9 mouse cellular contexts compared by ENCODE assay signal in the genomic region with DNA sequence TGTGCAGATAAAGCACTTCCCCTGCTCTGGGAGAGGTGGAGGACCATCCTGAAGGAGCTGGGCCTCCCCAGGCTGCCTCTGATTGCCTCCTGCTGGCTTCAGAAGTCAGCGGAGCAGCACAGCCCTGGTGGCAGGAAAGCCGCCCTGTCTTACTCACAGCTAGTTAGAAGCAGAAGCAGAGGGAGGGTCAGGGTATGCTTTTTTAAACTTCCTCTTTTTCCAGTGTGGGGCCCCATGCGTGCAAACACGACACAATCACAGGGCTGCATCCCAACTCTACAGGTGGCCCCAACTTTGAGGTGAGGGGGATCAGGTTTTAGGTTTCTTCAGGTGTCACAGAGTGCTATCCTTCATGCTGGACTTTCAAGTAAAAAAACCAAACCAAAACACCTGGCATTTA. TPM values are rescaled to one million over a fixed set of nuclear protein-coding genes. Genes with fewer than 3 reads are reported as not detected.
A peak's percentile ranks its signal among the peaks of the same experiment; 100 is the strongest.
DNase-seq lines count a peak whose midpoint lies in the region; ATAC-seq and TF ChIP-seq lines count a peak whose summit lies in the region.
"Had no signal": no experiment of that assay in that cellular context is flagged by ENCODE, and none has a peak within 500 bp of the region (broad histone marks: within the 10 kb centered on the region; RNA-seq: fewer than 3 reads in every experiment).

No protein-coding gene starts in this region.

- H3K27me3 ChIP-seq in kidney, embryonic 15.5 days: no peaks in the 10 kb centered on the region
- H3K27me3 ChIP-seq in intestine, embryonic 16.5 days (replicated peaks; ENCODE audit: control insufficient read depth, insufficient read depth, low read length): no peaks in the 10 kb centered on the region
- H3K27me3 ChIP-seq in forebrain, embryonic 11.5 days (ENCODE audit: control insufficient read depth, insufficient read depth, low read length): no peaks in the 10 kb centered on the region

- no peak overlapping the region for H3K9ac ChIP-seq in kidney, embryonic 15.5 days
- H3K9ac ChIP-seq in intestine, embryonic 16.5 days (ENCODE audit: low read depth, low read length): peak overlapping the region; percentile 30
- H3K9ac ChIP-seq in forebrain, embryonic 11.5 days (ENCODE audit: low read length): no peak overlapping the region

- peak overlapping the region; percentile 73 for H3K27ac ChIP-seq in kidney, embryonic 15.5 days
- H3K27ac ChIP-seq in bone marrow macrophage, adult 2 months (ENCODE audit: insufficient read depth, low read depth, low read length): peak overlapping the region; percentile 96
- H3K27ac ChIP-seq in intestine, embryonic 16.5 days (ENCODE audit: low read length): 0 out of 2 replicates have a peak overlapping the region, but pooled peaks have one; percentile 31
- H3K27ac ChIP-seq in macrophage: peak overlapping the region; percentile 99
- H3K27ac ChIP-seq in forebrain, embryonic 11.5 days (ENCODE audit: low read depth, low read length): no peak overlapping the region

- H3K4me1 ChIP-seq in kidney, embryonic 15.5 days: peaks cover 66% of the 10 kb centered on the region
- H3K4me1 ChIP-seq in bone marrow macrophage, adult 2 months (ENCODE audit: control insufficient read depth, insufficient read depth, low read length): peaks cover 79% of the 10 kb centered on the region
- H3K4me1 ChIP-seq in intestine, embryonic 16.5 days (ENCODE audit: control insufficient read depth, insufficient read depth, low read length): peaks cover 51% of the 10 kb centered on the region
- H3K4me1 ChIP-seq in forebrain, embryonic 11.5 days (replicated peaks; ENCODE audit: control insufficient read depth, insufficient read depth, low read length): peaks cover 21% of the 10 kb centered on the region

- H3K9me3 ChIP-seq in kidney, embryonic 15.5 days (replicated peaks): no peaks in the 10 kb centered on the region
- H3K9me3 ChIP-seq in intestine, embryonic 16.5 days (ENCODE audit: control insufficient read depth, low read length): no peaks in the 10 kb centered on the region
- no peaks in the 10 kb centered on the region for H3K9me3 ChIP-seq in forebrain, embryonic 11.5 days (ENCODE audit: control insufficient read depth, low read length)

- H3K4me3 ChIP-seq in kidney, embryonic 15.5 days (replicated peaks): no peak overlapping the region
- H3K4me3 ChIP-seq in bone marrow macrophage, adult 2 months (ENCODE audit: insufficient read depth, low read length): no peak overlapping the region
- no peak overlapping the region for H3K4me3 ChIP-seq in intestine, embryonic 16.5 days (ENCODE audit: low read length)
- no peak overlapping the region for H3K4me3 ChIP-seq in macrophage (ENCODE audit: inconsistent target)
- no peak overlapping the region for H3K4me3 ChIP-seq in forebrain, embryonic 11.5 days (ENCODE audit: low read depth, low read length)

- no peaks in the 10 kb centered on the region for H3K36me3 ChIP-seq in kidney, embryonic 15.5 days
- H3K36me3 ChIP-seq in intestine, embryonic 16.5 days (ENCODE audit: control insufficient read depth, insufficient read depth, low read length): no peaks in the 10 kb centered on the region
- no peaks in the 10 kb centered on the region for H3K36me3 ChIP-seq in macrophage (ENCODE audit: inconsistent target)
- H3K36me3 ChIP-seq in forebrain, embryonic 11.5 days (ENCODE audit: control insufficient read depth, insufficient read depth, low read length): no peaks in the 10 kb centered on the region

- peaks cover 82% of the 10 kb centered on the region for H3K79me2 ChIP-seq in macrophage (ENCODE audit: inconsistent target)

- 25% methylated on average over 4 of the region's 4 CpGs for WGBS in kidney, embryonic 15.5 days
- WGBS in intestine, embryonic 16.5 days: 52% methylated on average over 4 of the region's 4 CpGs
- 0% methylated on average over 4 of the region's 4 CpGs for WGBS in macrophage (ENCODE audit: missing documents)
- WGBS in forebrain, embryonic 11.5 days: 26% methylated on average over 4 of the region's 4 CpGs

- no peak overlapping the region for H3K4me2 ChIP-seq in kidney, embryonic 15.5 days
- no peak overlapping the region for H3K4me2 ChIP-seq in intestine, embryonic 16.5 days (ENCODE audit: low read depth, low read length)
- H3K4me2 ChIP-seq in forebrain, embryonic 11.5 days (ENCODE audit: low read depth, low read length, severe bottlenecking): no peak overlapping the region

- TF ChIP-seq CTCF in bone marrow macrophage, adult 2 months (IDR thresholded peaks at IDR 0.05; ENCODE audit: low read depth, low read length): 0 out of 2 replicates have a peak, but pooled peaks have one; percentile 2

- no peak for DNase-seq in kidney, adult 8-10 months
- no peak for DNase-seq in embryo, embryonic 10 days (ENCODE audit: low spot score)
- no peak for DNase-seq in forebrain, embryonic 11.5 days (ENCODE audit: low spot score)
- no peak for DNase-seq in left cerebral cortex, adult 9 months (ENCODE audit: low spot score in 2 of 2)

- 0 out of 2 replicates have a peak, but pooled peaks have one; percentile 20 for ATAC-seq in kidney, embryonic 15.5 days (replicated peaks; ENCODE audit: low FRiP score)
- no peak; the same call in 1 of the 2 replicates for ATAC-seq in intestine, embryonic 16.5 days
- no peak for ATAC-seq in forebrain, embryonic 11.5 days (replicated peaks; ENCODE audit: low FRiP score)

- no peak for TF ChIP-seq POLR2A in bone marrow macrophage, adult 2 months (IDR thresholded peaks at IDR 0.05; ENCODE audit: borderline replicate concordance, low read depth, low read length)

RNA-seq across cellular contexts. Expression of a gene that starts 5.7 kb away (rescaled TPM):
- polyA plus RNA-seq in kidney, embryonic 15.5 days (2015; fragmentation: Nextera tagmentation; extraction: Ambion mirVana): 0.22 TPM in 1 of 2 replicates, not detected in the other
- polyA plus RNA-seq in bone marrow macrophage, adult 2 months (2012; ENCODE audit: insufficient read depth, insufficient read length, missing spikeins): not detected in 2 replicates
- not detected in 2 replicates for polyA plus RNA-seq in intestine, embryonic 16.5 days (2015; fragmentation: Nextera tagmentation; extraction: Ambion mirVana)
- not detected for total RNA-seq in macrophage (2018; cell fraction: chromatin; rRNA removed)
- total RNA-seq in macrophage (2018; cell fraction: cytosol; rRNA removed): not detected
- under 1 TPM in 1 of 26 experiments, not detected in 25; 0.57 TPM for total RNA-seq in macrophage (2018; cell fraction: nucleus; rRNA removed)
- polyA plus RNA-seq in macrophage (2018): not detected in 3 replicates
- polyA plus RNA-seq in forebrain, embryonic 11.5 days (2014; fragmentation: Nextera tagmentation; extraction: Ambion mirVana): not detected in 2 replicates
- polyA plus RNA-seq: limb, embryonic 11.5 days had no signal

RNA-seq across cellular contexts. Expression of a gene that starts 27.8 kb away (rescaled TPM):
- polyA plus RNA-seq in kidney, embryonic 15.5 days (2015; fragmentation: Nextera tagmentation; extraction: Ambion mirVana): 21.8 and 23.3 TPM in 2 replicates
- polyA plus RNA-seq in bone marrow macrophage, adult 2 months (2012; ENCODE audit: insufficient read depth, insufficient read length, missing spikeins): 73.0 and 75.3 TPM in 2 replicates
- polyA plus RNA-seq in intestine, embryonic 16.5 days (2015; fragmentation: Nextera tagmentation; extraction: Ambion mirVana): 23.1 and 23.3 TPM in 2 replicates
- total RNA-seq in macrophage (2018; cell fraction: chromatin; rRNA removed): 100 to 1,000 TPM in 19 of 26 experiments, 10 to 100 TPM in 7; 57.4 to 205 (median 131) TPM
- 10 to 100 TPM; 37.1 to 73.4 (median 56.6) TPM for total RNA-seq in macrophage (2018; cell fraction: cytosol; rRNA removed)
- 100 to 1,000 TPM in 12 of 26 experiments, 10 to 100 TPM in 14; 55.9 to 254 (median 96.4) TPM for total RNA-seq in macrophage (2018; cell fraction: nucleus; rRNA removed)
- 20.8 to 38.0 TPM (median 22.5 TPM) in 3 replicates for polyA plus RNA-seq in macrophage (2018)
- polyA plus RNA-seq in forebrain, embryonic 11.5 days (2014; fragmentation: Nextera tagmentation; extraction: Ambion mirVana): 26.6 and 28.1 TPM in 2 replicates
